Mouse (Mus musculus): Measurements from ENCODE around the gene 4632433K11Rik. TPM values are rescaled to one million over a fixed set of nuclear protein-coding genes. Genes with fewer than 3 reads are reported as not detected.
"Not testable (repeated sequence)": the region's sequence is repeated elsewhere in the genome, so short reads cannot be mapped to it uniquely, and the experiment has no call there.

4632433K11Rik gene
- polyA plus RNA-seq, 1 experiment from 2014 or later = not detected

GRCm38 (mm10) chr7:5016920-5017319 lies 17.0 kb upstream of the 4632433K11Rik start:
- Histone ChIP-seq H3K27me3 (ENCODE audit: control insufficient read depth, insufficient read depth, low read length) (no peaks in the 10 kb centered on the region), H3K9me3 (replicated peaks; ENCODE audit: control insufficient read depth, low read length) (no peaks in the 10 kb centered on the region), H3K36me3 (ENCODE audit: control insufficient read depth, insufficient read depth, low read length) (peaks cover 9% of the 10 kb centered on the region), H3K27ac (ENCODE audit: low read depth, low read length) (no peak overlapping the region), H3K4me1 (ENCODE audit: control insufficient read depth, insufficient read depth, low read length) (peaks cover 11% of the 10 kb centered on the region; the same call in 1 of the 2 replicates), H3K9ac (ENCODE audit: low read depth, low read length) (no peak overlapping the region), H3K4me2 (no peak overlapping the region), H3K4me3 (ENCODE audit: low read depth, low read length) (no peak overlapping the region)
- WGBS (ENCODE audit: insufficient replicate concordance) = 92% methylated on average over 2 of the region's 2 CpGs
- no peak for ATAC-seq (replicated peaks; ENCODE audit: insufficient number of reproducible peaks, low FRiP score, low TSS enrichment)

GRCm38 (mm10) chr7:5017352-5017751 lies 16.6 kb upstream of the 4632433K11Rik start:
- no peak overlapping the region for H3K27ac ChIP-seq (ENCODE audit: low read depth, low read length)
- H3K9ac ChIP-seq (ENCODE audit: low read depth, low read length) = no peak overlapping the region
- H3K27me3 ChIP-seq (ENCODE audit: control insufficient read depth, insufficient read depth, low read length) = no peaks in the 10 kb centered on the region
- H3K4me2 ChIP-seq = no peak overlapping the region
- no peak for ATAC-seq (replicated peaks; ENCODE audit: insufficient number of reproducible peaks, low FRiP score, low TSS enrichment)
- H3K9me3 ChIP-seq (replicated peaks; ENCODE audit: control insufficient read depth, low read length) = no peaks in the 10 kb centered on the region
- 91% methylated on average over 16 of the region's 16 CpGs for WGBS (ENCODE audit: insufficient replicate concordance)
- no peak overlapping the region for H3K4me3 ChIP-seq (ENCODE audit: low read depth, low read length)
- peaks cover 11% of the 10 kb centered on the region for H3K36me3 ChIP-seq (ENCODE audit: control insufficient read depth, insufficient read depth, low read length)
- peaks cover 11% of the 10 kb centered on the region; the same call in 1 of the 2 replicates for H3K4me1 ChIP-seq (ENCODE audit: control insufficient read depth, insufficient read depth, low read length)

DNA sequence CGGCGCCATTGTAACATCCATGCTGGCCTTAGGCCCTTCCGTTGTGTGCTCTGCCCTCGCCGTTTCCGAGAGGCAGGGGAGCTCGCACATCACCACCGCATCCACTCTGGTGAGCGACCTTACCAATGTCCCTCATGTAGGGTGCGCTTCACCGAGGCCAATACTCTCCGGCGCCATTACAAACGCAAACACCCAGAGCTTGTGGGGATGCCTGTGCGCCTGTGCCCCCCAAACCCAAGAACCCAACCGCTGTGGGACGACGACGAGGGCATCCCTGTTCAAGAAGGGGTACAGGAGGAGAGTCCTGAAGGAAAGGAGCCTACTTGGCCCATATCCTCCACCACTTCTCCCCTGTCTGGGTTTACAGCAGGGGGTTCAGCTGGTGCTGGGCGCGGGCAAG lies 16.0 kb upstream of the 4632433K11Rik start:
- no peak overlapping the region for H3K4me3 ChIP-seq (ENCODE audit: low read depth, low read length)
- H3K4me2 ChIP-seq = no peak overlapping the region
- no peaks in the 10 kb centered on the region for H3K9me3 ChIP-seq (replicated peaks; ENCODE audit: control insufficient read depth, low read length)
- WGBS (ENCODE audit: insufficient replicate concordance) = 94% methylated on average over 20 of the region's 21 CpGs
- peaks cover 11% of the 10 kb centered on the region; the same call in 1 of the 2 replicates for H3K4me1 ChIP-seq (ENCODE audit: control insufficient read depth, insufficient read depth, low read length)
- H3K36me3 ChIP-seq (ENCODE audit: control insufficient read depth, insufficient read depth, low read length) = peaks cover 10% of the 10 kb centered on the region
- H3K9ac ChIP-seq (ENCODE audit: low read depth, low read length) = no peak overlapping the region
- no peaks in the 10 kb centered on the region for H3K27me3 ChIP-seq (ENCODE audit: control insufficient read depth, insufficient read depth, low read length)
- ATAC-seq (replicated peaks; ENCODE audit: insufficient number of reproducible peaks, low FRiP score, low TSS enrichment) = no peak
- H3K27ac ChIP-seq (ENCODE audit: low read depth, low read length) = no peak overlapping the region; the same call in 1 of the 2 replicates

GRCm38 (mm10) chr7:5019576-5019975 lies 14.3 kb upstream of the 4632433K11Rik start:
- H3K36me3 ChIP-seq (ENCODE audit: control insufficient read depth, insufficient read depth, low read length) = peaks cover 10% of the 10 kb centered on the region
- WGBS (ENCODE audit: insufficient replicate concordance) = 28% methylated on average over 8 of the region's 8 CpGs
- peak overlapping the region; percentile 83 for H3K4me2 ChIP-seq
- peak overlapping the region; percentile 98 for H3K9ac ChIP-seq (ENCODE audit: low read depth, low read length)
- peak overlapping the region; percentile 90 for H3K4me3 ChIP-seq (ENCODE audit: low read depth, low read length)
- H3K4me1 ChIP-seq (ENCODE audit: control insufficient read depth, insufficient read depth, low read length) = peaks cover 11% of the 10 kb centered on the region; the same call in 1 of the 2 replicates
- not testable (repeated sequence) for H3K27me3 ChIP-seq (ENCODE audit: control insufficient read depth, insufficient read depth, low read length); ATAC-seq (replicated peaks; ENCODE audit: insufficient number of reproducible peaks, low FRiP score, low TSS enrichment); H3K9me3 ChIP-seq (replicated peaks; ENCODE audit: control insufficient read depth, low read length)
- peak overlapping the region; percentile 96 for H3K27ac ChIP-seq (ENCODE audit: low read depth, low read length)

DNA sequence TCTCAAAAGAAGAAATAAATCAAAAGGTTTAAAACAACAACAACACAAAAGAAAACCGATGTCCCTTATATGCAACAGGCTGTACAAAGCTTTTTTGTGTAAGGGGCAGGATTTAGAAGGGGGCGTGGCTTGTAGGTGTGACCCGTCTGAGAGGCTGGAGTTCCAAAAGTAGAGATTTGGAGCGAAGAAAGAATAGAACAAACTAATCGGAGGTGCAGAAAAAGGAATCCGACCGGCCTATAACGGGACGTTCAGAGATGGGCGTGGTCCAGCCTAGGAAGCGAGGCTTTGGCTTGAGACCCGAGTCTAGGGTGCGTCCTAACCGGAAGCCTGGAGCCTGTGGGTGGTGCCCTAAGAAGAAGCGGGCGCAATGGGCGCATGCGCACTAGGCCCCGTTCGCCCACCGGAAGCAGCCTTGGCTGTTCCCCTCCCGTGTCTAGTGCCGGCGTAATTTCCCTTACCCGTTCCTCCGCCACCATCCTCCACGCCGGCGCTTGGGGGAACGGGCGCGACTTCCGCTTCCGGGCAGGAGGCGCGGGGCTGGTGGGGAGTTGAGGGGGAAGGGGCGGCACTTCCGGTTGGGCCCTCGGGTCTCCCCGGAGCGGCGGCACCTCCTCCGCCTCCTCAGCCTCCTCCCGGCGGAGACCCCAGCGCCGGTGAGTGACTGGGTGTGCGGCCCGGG lies 13.8 kb upstream of the 4632433K11Rik start, which contains the start of the genes Zfp865 and Ccdc106:
Gene Zfp865 (plus strand): TSS at position 377 of the 682 bp plus-strand sequence.
Gene Ccdc106 (plus strand): TSS at position 554 of the 682 bp plus-strand sequence.
- H3K9me3 ChIP-seq (replicated peaks; ENCODE audit: control insufficient read depth, low read length) = no peaks in the 10 kb centered on the region
- H3K4me1 ChIP-seq (ENCODE audit: control insufficient read depth, insufficient read depth, low read length) = peaks cover 11% of the 10 kb centered on the region; the same call in 1 of the 2 replicates
- H3K9ac ChIP-seq (ENCODE audit: low read depth, low read length) = peak within 1 kb of the TSS; percentile 98
- peak; percentile 83 for ATAC-seq (replicated peaks; ENCODE audit: insufficient number of reproducible peaks, low FRiP score, low TSS enrichment)
- H3K36me3 ChIP-seq (ENCODE audit: control insufficient read depth, insufficient read depth, low read length) = peaks cover 10% of the 10 kb centered on the region
- no peaks in the 10 kb centered on the region for H3K27me3 ChIP-seq (ENCODE audit: control insufficient read depth, insufficient read depth, low read length)
- H3K4me3 ChIP-seq (ENCODE audit: low read depth, low read length) = peak within 1 kb of the TSS; percentile 90
- peak within 1 kb of the TSS; percentile 96 for H3K27ac ChIP-seq (ENCODE audit: low read depth, low read length)
- WGBS (ENCODE audit: insufficient replicate concordance) = under 1% methylated on average over 45 of the region's 49 CpGs
- H3K4me2 ChIP-seq = peak within 1 kb of the TSS; percentile 83

GRCm38 (mm10) chr7:5020685-5021084 lies 13.2 kb upstream of the 4632433K11Rik start:
- Histone ChIP-seq H3K9ac (ENCODE audit: low read depth, low read length) (peak overlapping the region; percentile 98), H3K36me3 (ENCODE audit: control insufficient read depth, insufficient read depth, low read length) (peaks cover 10% of the 10 kb centered on the region), H3K4me3 (ENCODE audit: low read depth, low read length) (peak overlapping the region; percentile 90), H3K4me2 (peak overlapping the region; percentile 83), H3K4me1 (ENCODE audit: control insufficient read depth, insufficient read depth, low read length) (peaks cover 11% of the 10 kb centered on the region; the same call in 1 of the 2 replicates), H3K9me3 (replicated peaks; ENCODE audit: control insufficient read depth, low read length) (no peaks in the 10 kb centered on the region), H3K27ac (ENCODE audit: low read depth, low read length) (peak overlapping the region; percentile 96), H3K27me3 (ENCODE audit: control insufficient read depth, insufficient read depth, low read length) (no peaks in the 10 kb centered on the region)
- WGBS (ENCODE audit: insufficient replicate concordance) = under 1% methylated on average over 13 of the region's 15 CpGs
- peak; percentile 11 for ATAC-seq (replicated peaks; ENCODE audit: insufficient number of reproducible peaks, low FRiP score, low TSS enrichment)

DNA sequence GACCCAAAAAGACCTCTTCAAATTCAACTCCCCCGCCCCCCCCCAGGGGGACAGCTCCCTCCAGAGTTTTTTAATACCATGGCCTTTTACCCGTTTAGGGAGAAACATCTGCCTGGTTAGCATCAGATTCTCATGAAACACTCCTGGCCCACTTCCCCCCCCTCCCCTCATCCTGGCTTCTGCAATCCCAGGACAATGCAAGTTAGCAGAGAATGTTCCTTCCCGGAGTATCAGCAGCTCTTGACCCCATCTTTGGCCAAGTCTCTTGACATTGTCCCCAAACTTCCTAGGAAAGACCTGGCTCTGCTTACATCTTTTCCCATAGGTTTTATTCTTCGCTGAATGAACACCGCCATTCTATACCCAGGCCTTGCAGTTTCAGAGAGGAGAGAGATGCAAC lies 12.7 kb upstream of the 4632433K11Rik start:
- Histone ChIP-seq H3K27me3 (ENCODE audit: control insufficient read depth, insufficient read depth, low read length) (no peaks in the 10 kb centered on the region), H3K9ac (ENCODE audit: low read depth, low read length) (peak overlapping the region; percentile 98), H3K27ac (ENCODE audit: low read depth, low read length) (peak overlapping the region; percentile 96), H3K36me3 (ENCODE audit: control insufficient read depth, insufficient read depth, low read length) (peaks cover 10% of the 10 kb centered on the region), H3K4me1 (ENCODE audit: control insufficient read depth, insufficient read depth, low read length) (peaks cover 9% of the 10 kb centered on the region; the same call in 1 of the 2 replicates), H3K4me3 (ENCODE audit: low read depth, low read length) (peak overlapping the region; percentile 90), H3K4me2 (peak overlapping the region; percentile 83), H3K9me3 (replicated peaks; ENCODE audit: control insufficient read depth, low read length) (no peaks in the 10 kb centered on the region)
- WGBS (ENCODE audit: insufficient replicate concordance) = 48% methylated on average over 5 of the region's 5 CpGs
- ATAC-seq (replicated peaks; ENCODE audit: insufficient number of reproducible peaks, low FRiP score, low TSS enrichment) = no peak

- peaks cover 40% of the 10 kb centered on the region for H3K9me3 ChIP-seq (replicated peaks; ENCODE audit: control insufficient read depth, low read length)
- no peak overlapping the region for H3K4me3 ChIP-seq (ENCODE audit: low read depth, low read length)
- H3K4me1 ChIP-seq (ENCODE audit: control insufficient read depth, insufficient read depth, low read length) = no peaks in the 10 kb centered on the region
- no peaks in the 10 kb centered on the region for H3K27me3 ChIP-seq (ENCODE audit: control insufficient read depth, insufficient read depth, low read length)
- no peak overlapping the region for H3K27ac ChIP-seq (ENCODE audit: low read depth, low read length)
- no peak overlapping the region for H3K4me2 ChIP-seq
- WGBS (ENCODE audit: insufficient replicate concordance) = 87% methylated on average over 22 of the region's 22 CpGs
- peaks cover 63% of the 10 kb centered on the region for H3K36me3 ChIP-seq (ENCODE audit: control insufficient read depth, insufficient read depth, low read length)
- no peak for ATAC-seq (replicated peaks; ENCODE audit: insufficient number of reproducible peaks, low FRiP score, low TSS enrichment)
- no peak overlapping the region for H3K9ac ChIP-seq (ENCODE audit: low read depth, low read length)
These were observed 4.4 kb upstream of the 4632433K11Rik start for GRCm38 (mm10) chr7:5029543-5029942.

Data from heart, embryonic 11.5 days (tissue).